Mouse (Mus musculus): ENCODE data around the gene Ly6g5b. TPM values are rescaled to one million over a fixed set of nuclear protein-coding genes. Genes with fewer than 3 reads are reported as not detected.
A peak's percentile ranks its signal among the peaks of the same experiment; 100 is the strongest.
"Not testable (repeated sequence)": the region's sequence is repeated elsewhere in the genome, so short reads cannot be mapped to it uniquely, and the experiment has no call there.

The Ly6g5b gene
- total RNA-seq, 2 experiments from 2014 or later = not detected

DNA sequence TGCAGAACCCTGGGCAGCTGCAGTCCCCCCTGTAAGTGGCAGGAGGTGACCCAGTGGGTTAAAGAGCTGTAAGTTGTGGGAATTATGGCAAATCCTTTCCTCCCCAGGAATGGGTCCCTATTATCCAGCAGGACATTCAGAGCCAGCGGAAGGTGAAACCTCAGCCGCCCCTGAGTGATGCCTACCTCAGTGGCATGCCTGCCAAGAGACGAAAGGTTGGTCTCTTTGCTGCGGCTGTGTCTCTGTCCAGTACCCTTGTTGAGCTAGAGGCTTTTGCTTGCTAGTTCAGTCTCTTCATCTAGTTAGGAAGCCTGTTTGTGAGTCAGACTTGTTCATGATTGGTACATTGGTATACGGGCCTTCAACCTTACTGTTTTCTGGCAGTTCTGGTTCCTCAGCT is 30.9 kb upstream of the Ly6g5b start:
- intact Hi-C loops (cut with DNase I) = no loop called here
- no peak for DNase-seq

DNA sequence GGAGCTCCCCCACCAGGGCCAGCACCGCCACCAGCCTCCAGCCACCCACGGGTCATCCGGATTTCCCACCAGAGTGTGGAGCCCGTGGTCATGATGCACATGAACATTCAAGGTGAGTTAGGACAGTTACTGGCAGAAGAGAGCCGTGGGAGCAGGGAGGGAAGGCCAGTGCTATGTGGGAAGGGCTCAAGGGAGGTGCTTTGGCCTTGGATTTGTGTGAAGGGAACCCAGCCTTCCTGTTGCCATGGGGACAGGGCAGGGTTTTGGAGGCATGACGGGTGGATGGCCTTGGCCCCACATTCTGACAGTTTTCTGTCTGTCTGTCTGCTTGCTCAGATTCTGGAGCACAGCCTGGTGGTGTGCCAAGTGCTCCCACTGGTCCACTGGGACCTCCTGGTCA is 26.7 kb upstream of the Ly6g5b start:
- intact Hi-C loops (cut with DNase I) = no loop called here
- DNase-seq = no peak

DNA sequence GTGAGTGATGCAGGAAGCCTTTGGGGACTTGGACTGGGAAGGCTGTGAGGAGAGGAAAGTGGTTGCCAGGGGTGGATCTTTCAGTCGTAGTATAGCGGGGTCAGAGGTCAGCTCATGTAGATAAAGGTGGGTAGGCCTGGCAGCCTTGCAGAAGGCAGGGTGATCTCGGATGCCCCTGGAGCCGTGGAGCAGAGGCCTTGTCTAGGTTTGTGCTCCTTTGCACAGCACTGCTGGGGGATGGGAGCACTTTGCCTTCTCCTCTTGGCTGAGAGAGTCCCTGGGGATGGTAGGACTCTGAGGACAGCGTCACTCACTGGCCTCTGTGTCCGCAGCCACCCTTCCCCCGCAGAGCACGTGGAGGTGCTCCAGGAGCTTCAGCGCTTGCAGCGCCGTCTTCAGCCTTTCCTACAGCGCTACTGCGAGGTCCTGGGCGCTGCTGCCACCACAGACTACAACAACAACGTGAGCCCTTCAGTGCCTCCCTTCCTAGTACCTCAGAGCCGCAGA is 25.3 kb upstream of the Ly6g5b start:
- intact Hi-C loops (cut with DNase I) = no loop called here

DNA sequence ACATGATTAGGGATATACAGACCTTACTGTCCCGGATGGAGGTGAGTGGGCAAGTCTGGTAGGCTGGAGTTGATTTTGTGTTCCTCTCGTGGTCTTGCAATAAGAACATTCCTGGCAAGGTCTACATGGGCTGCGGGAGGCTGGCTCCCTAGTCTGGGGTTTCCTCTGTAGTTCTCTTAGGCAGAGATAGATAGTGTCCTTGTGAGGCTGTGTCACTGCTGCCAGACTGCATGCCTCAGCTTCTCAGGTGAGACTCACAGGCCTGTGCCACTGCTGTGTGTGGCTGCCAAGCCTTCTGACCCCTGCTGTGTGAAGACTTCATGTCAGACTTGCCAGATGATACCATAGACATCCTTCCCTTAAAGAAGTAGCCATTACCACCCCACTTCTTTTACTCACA is 24.0 kb upstream of the Ly6g5b start:
- intact Hi-C loops (cut with DNase I) = no loop called here
- DNase-seq = no peak

More for the DNA sequence above, 25.3 kb upstream of the Ly6g5b start:
- DNase-seq = no peak

DNA sequence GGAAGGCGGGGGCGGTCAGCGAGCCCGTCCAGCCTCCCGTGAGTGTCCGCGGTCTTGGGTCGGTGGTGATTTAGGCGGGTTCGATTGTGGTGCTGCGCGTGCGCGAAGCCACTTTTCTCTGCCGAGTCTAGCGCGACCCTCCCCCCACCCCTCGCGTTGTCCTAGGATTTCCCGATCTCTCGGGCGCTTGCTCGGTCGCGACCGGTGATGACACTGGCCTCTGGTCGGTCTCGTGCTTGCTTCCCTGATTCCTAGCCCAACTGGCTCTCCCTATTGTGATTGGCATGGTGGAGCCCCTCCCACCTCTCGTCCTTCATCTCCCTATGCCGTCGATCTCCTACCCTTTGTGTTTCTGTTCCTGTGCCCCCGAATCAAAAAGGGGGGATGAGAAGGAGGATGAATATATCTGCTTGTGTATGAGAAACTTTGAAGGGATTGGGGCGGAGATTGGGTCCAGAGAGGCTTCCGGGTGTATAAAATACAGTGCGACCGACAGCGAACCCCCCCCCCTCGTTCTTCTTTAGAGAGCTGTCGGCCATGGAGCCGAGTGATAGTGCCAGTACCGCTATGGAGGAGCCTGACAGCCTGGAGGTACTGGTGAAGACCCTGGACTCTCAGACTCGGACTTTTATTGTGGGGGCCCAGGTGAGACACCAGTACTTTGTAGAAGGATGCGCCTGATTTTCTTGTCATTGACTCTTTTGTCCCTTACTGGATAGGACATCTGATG is 20.5 kb upstream of the Ly6g5b start:
- intact Hi-C loops (cut with DNase I) = no loop called here
- DNase-seq = no peak

DNA sequence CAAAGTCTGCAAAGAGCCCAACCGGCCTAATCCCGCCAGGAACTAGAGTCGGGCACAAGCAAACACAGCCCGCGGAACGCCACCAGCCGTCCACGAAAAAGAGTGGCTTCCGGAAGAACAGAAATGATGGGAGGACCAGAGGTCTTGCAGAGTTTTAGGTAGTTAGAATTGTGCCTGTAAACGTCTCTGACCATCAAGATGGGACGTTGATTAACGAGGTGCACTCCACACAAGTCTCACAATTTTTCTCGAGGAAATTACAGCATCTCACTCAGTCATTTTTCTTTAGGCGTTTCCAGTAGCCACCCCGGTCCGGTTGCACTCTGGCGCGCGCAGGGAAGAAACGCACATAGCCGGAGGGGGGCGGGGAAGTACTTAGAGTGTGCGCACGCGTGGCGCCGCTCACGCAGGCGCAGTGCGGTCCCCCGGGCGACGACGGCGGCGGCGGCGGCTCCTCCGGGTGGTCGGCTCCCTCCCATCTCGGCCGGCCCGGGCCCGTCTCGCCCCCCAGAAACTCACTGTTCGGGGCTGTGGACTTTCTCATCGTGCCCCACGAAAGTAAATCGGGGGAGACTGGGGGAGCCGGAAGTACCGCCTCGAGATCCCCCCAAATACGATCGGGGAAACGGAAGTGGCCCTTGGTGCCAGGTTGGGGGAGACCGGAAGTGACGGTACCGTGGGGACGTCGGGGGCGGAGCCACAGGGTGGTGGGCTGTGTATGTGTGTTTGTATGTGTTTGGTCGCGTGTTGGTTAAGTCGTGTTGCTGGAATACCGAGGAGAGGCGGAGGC is 19.8 kb upstream of the Ly6g5b start, which contains the start of gene Bag6:
TSS of gene Bag6 (plus strand) at position 378 of the 790 bp plus-strand sequence.
- intact Hi-C loops (cut with DNase I) = no loop called here
- DNase-seq = peak; percentile 90 to 95

DNA sequence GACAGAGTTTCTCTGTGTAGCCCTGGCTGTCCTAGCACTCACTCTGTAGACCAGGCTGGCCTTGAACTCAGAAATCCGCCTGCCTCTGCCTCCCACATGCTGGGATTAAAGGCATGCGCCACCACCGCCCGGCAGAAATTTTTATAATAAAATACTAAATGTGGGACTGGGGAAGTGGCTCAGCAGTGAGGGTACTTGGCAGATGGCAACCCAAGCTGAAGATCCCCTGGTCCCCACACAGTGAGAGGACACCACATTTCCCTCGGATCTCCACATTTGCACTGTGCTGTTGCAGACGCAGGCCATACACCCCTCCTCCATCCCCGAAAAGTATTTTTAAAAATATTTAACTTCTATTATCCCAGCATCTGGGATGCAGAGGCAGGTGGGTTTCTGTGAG is 18.3 kb upstream of the Ly6g5b start:
- intact Hi-C loops (cut with DNase I) = no loop called here
- no peak for DNase-seq

DNA sequence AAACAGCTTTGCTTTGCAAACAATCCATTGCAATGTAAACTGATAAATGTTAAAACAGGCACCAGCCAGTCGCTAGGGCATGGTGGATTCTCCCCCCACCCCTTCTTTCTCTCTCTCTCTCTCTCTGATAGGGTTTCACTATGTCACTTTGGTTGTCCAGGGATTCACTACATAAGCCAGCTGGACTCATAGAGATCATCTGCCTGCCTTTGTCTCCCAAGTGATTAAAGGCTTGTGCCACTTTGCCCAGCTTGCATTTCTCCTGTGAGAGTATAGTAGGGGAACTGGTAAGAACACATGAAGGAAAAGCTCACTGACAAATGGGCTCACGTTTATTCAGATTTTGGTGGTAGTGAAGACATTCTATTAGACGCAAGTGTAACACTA is 16.9 kb upstream of the Ly6g5b start:
- intact Hi-C loops (cut with DNase I) = no loop called here
- DNase-seq = no peak

DNA sequence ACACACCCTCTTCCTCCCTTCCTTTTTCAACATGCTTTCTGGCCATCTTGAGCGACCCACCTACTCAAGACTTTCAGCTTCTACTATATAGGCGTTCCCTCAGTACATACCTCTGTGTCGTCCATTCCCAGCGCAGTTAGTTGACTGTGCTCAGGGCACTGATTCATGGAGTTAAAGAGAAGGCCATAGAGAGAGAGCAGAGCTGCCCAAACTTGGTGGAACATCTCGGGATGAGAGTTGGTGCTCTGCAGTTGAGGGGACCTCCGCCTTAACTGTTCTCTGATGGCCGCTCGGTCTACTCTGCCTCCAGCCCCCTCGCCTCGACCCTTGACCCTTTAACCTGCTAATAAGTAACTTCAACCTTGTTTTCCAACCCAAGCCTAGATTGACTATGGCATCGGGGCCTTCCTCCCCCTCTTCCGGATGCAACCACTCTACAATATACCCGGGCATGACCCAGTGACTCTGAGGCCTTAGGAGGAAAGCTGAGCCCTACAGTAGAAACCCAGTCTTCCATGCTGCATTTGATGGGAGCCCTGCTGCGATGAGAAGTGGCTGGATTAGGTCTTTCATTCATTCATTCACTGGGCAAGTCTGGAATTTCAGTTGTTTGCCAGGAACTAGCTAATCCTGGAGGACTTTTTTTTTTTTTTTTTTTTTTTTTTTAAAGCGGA is 16.4 kb upstream of the Ly6g5b start, which contains the start of gene Apom:
TSS of gene Apom (minus strand) at position 551 of the 674 bp plus-strand sequence.
- no peak for DNase-seq
- intact Hi-C loops (cut with DNase I) = no loop called here

DNA sequence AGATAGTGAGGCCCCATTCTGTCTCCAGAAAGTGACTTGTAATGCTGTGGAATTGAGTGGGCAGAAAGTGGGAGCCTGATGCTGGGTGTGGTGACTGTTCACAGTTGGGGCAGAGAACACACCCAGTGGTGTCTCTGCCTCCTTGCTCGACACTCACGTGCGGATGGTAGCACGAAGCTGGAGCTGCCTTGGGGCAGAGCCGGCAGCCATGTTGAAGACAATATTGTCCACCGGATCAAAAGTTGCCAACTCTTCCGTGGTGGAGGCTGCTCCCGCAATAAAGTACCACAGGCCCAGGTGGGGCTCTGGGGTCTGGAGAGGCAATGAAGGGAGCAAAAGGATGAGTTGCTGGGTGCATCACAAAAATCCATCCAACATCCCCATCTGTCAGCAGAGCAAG is 15.8 kb upstream of the Ly6g5b start:
- intact Hi-C loops (cut with DNase I) = no loop called here
- DNase-seq = no peak

DNA sequence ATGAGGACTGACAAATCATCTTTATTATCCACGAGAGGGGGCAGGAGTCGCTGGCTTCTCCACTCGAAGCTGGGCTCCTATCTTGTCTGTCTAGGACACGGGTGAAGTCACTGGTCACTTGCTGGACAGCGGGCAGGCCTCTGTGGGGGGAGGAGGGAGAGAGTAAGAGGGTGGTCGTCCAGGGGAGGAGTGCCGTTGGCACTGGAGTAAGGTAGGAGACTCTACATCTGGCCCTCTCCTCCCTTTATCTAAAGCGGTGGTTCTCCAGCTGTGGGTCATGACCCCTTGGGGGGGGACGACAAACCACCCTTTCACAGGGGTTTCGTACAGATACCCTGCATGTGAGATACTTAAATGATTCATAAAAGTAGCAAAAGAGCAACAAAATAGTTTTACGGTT is 13.8 kb upstream of the Ly6g5b start:
- intact Hi-C loops (cut with DNase I) = no loop called here
- no peak for DNase-seq

DNA sequence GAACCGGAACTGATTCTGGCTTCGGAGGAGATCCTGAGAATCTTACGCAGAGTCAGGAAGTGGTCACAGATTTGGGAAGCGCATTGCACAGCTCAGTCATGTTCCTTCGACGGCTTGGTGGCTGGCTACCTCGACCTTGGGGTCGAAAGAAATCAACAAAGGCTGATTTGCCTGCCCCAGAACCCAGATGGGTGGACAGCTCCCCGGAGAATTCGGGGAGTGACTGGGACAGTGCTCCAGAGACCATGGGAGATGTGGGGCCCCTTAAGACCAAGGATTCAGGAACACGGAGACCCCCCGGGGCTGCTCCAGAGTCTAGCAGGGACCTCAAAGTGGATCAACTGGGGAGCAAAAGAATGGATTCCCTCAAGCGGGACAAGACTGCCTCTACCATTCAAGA is 11.8 kb upstream of the Ly6g5b start:
- intact Hi-C loops (cut with DNase I) = no loop called here
- no peak for DNase-seq

DNA sequence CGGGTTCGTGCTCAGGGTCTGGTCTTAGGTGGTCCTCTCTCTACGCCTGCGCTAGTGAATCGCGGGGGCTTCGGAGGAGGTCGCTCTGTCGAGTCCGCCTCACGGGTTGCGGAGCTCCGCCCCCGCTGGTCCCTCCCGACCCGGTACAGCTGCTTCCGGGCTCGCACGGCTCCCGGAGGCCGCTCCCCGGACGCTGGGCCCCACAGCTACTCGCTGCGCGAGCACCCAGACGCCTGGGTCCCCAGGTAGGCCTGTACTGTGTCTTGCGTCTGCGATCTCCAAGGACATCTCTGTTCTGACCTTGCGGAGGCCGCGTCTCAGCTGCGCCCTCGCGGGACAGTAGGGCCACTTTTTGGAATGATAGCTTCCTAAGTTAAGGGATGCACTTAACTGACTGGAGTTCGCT is 11.0 kb upstream of the Ly6g5b start, which contains the start of gene D17H6S53E:
TSS of gene D17H6S53E (plus strand) at position 168 of the 406 bp plus-strand sequence.
- DNase-seq = peak; percentile 65 to 73
- intact Hi-C loops (cut with DNase I) = no loop called here

DNA sequence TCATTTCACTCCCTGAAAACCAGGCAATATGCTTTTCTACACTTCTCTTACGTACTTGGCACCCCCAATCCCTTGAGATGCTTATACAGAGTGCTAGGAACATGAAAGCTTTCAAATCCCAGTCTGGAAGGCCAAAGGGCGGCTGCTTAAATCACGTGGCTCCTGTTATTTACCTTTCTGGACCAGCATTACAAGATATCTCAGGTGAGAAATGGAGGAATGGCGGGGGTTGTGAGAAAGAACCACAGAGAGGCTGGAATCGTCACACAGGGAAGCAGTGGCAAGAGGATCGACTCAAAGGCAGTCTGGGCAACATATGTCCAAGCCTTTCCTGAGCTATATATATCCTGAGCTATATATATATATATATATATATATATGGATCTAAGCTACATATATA is 10.3 kb upstream of the Ly6g5b start:
- no peak for DNase-seq
- intact Hi-C loops (cut with DNase I) = no loop called here

DNA sequence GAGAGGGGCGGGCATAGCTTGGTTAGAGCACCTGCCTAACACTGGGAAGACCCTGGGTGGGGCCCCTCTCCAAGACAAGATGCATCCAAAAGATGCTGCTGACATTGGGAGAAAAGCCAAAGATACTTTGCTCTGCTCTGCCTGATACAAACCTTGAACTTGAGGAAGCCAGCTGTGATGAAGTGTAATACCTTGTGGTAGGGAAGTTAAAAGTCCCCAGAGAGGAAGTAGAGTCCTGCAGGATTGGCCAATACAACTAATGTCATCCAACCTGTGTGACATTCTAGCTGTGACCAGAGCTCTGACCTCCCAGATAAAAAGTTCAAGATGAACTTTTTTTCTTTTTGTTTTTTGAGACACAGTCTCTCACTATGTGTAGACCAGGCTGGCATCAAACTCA is 9.9 kb upstream of the Ly6g5b start:
- intact Hi-C loops (cut with DNase I) = no loop called here
- no peak for DNase-seq

DNA sequence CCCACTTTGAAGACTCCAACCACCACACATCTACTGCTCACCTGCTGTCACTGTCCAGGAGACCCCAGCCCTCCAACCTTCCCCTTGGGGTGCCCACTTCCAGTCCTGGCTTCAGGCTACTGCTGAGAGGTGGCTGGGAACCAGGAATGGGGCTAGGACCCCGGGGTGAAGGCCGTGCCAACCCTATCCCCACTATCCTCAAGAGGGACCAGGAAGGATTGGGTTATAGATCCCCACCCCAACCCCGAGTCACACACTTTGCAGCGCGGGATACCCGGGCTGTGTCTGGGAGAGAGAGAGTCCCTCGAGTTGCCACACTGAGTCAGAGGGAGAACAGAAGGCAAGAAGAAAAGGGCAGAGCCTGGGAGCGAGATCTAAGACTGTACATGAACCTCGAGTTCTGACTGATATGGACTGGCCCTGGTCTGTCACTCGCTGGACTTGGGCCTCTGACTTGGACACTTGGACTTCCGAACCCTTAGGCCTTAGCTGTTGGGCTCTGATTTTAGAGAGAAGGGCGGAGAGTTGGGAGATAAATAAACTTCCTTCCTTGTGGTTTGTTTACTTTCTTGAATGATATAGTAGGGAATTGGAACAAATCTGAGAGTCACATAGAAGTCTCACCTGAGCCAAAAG is 9.2 kb upstream of the Ly6g5b start:
- DNase-seq; intact Hi-C loops (cut with DNase I): not testable (repeated sequence)

DNA sequence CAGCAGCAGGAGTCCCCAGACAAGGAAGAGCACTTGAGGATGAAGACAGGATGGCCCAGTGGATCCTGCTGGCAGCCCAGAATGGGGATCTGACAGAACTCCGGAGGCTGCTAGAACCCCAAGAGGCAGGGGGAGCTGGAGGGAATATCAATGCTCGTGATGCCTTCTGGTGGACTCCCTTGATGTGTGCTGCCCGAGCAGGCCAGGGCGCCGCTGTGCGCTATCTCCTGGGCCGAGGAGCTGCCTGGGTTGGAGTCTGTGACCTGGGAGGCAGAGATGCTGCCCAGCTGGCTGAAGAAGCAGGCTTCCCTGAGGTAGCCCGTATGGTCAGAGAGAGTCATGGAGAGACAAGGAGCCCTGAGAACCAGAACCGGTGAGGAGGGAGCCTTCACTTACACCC is 8.1 kb upstream of the Ly6g5b start:
- intact Hi-C loops (cut with DNase I); DNase-seq: not testable (repeated sequence)

DNA sequence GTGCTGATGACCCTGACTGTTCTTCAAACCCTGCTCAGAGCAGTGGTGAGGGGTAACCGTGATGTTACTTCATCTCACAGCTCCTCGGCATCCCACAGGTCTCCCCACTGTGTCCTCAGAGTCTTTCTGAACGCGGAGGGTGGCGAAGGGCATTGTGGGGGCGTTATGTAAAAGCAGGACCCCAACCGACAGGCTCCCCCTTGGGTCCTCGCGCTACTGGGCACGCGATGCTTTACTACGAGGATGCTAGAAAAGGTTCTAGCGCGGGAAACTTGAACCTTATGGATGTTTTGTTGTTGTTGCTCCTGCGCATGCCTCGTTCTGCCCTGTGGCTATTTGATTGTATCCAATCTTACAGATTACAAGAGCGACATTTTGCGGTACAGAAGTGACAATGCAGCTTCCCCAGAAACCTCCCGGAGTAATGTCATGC is 6.7 kb upstream of the Ly6g5b start, which contains the start of gene Csnk2b:
TSS of gene Csnk2b (minus strand) at position 183 of the 433 bp plus-strand sequence.
- intact Hi-C loops (cut with DNase I) = no loop called here

DNA sequence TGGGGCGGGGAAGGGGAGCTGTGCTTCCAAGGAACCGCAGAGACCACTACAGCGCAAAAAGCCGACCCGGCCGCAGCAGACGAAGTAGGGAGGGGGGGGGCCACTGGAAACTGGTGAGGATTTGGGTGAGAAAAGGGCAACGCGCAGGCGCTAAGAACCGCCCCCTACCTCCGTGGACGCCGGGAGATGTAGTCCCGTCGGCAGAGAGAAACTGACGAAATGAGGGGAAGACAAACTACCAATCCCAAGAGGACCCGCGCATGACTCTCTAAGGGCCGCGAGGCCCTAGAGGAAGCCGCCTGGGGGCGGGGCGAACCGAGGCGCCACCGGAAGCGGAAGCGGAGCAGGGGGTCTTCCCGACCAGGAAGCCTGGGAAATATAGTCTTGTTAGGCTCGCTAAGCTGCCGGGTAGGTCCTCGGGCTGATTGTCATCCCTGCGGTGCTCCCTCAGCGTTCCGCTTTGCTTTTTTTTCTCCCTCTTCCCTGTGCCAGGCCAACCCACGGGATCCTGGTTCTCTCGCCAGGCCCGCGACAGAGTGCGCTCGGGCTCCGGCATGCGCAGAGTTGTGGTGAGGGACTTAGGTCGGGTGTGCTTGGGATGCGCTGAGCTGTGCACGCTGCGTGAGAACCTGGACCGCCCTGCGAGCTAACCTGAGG is 6.0 kb upstream of the Ly6g5b start, which contains the start of gene Gpank1:
TSS of gene Gpank1 (plus strand) at position 313 of the 657 bp plus-strand sequence.
- DNase-seq = peak; percentile 93 to 98
- intact Hi-C loops (cut with DNase I) = no loop called here

More for the DNA sequence above, 6.7 kb upstream of the Ly6g5b start, which contains the start of gene Csnk2b:
- peak in 1 of 2 experiments; percentile 37 for DNase-seq

DNA sequence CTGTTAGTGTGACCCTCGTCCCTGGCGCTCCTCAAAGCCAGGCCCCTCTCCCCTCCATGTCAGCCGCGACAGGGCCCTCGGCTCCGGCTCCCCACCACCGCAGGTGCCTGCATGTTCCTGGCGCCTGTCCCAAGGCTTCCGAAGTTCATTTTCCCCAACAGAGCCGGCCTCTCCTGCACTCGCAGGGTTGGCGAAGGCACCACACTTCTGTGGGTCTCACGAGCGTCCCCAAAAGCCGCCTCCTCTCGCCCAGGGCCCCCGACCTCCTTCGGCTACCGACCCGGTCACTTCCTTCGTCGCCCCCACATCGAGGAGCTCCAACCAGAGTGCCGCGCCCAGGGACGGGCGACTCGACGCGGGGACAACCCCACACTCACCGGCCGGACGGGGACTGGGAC is 5.5 kb upstream of the Ly6g5b start:
- intact Hi-C loops (cut with DNase I) = no loop called here
- DNase-seq = peak in 1 of 2 experiments; percentile 20

Data from gastrocnemius, postnatal 36 days (tissue).